ENCODE assay signal across 16 mouse cellular contexts in the genomic region with DNA sequence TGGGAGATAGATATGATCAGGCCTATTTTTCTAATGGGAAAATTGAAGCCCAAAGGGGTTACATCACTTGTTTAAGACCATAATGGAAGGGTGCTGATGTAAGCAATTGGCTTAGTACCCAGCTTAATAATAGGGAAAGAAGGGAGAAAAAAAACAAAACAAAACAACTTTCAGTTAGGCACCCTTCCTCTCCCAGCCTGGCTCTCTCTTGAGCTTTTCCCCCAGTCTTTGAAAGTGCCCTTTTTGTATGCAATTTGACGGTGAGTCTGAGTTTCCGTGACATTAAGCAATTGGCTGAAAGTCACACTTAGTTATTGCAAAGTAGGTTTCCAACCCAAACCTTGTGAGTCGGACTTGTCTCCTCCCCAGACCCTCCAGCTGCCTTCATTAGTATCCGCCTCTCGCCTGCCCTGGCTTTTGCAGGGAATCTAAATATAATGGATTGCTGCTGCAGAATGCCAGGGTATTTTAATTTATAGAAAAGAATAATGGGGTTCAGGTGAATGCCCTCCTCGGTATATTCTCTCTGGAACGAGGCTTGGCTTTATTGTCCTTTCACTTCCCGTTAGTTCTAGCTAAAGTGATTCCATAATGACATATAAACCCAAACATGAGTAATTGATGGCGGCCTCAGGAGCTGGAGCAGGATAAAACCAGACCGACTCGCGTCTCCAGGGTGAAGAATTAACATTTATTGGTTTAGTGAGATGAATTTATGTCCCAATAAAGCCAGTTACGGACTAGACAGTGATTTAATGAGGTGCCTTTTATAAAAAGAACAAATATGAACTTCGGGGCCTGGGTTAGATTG. TPM values are rescaled to one million over a fixed set of nuclear protein-coding genes. Genes with fewer than 3 reads are reported as not detected.
DNase-seq lines count a peak whose midpoint lies in the region; ATAC-seq and TF ChIP-seq lines count a peak whose summit lies in the region.
"Had no signal": no experiment of that assay in that cellular context is flagged by ENCODE, and none has a peak within 500 bp of the region (broad histone marks: within the 10 kb centered on the region; RNA-seq: fewer than 3 reads in every experiment).

No protein-coding gene starts in this region.

- H3K27me3 ChIP-seq in intestine, embryonic 15.5 days (replicated peaks) = no peaks in the 10 kb centered on the region
- H3K27me3 ChIP-seq in intestine, postnatal 0 days (replicated peaks; ENCODE audit: control insufficient read depth, insufficient read depth, low read length) = no peaks in the 10 kb centered on the region
- H3K27me3 ChIP-seq in hindbrain, embryonic 14.5 days (ENCODE audit: control insufficient read depth, insufficient read depth, low read length) = no peaks in the 10 kb centered on the region
- H3K27me3 ChIP-seq: heart, embryonic 15.5 days; megakaryocyte, embryonic 14.5 days had no signal

- peak; percentile 84 for ATAC-seq in intestine, embryonic 15.5 days
- ATAC-seq in intestine, postnatal 0 days = no peak
- no peak for ATAC-seq in hindbrain, embryonic 14.5 days (ENCODE audit: low FRiP score)
- ATAC-seq: lung, postnatal 0 days had no signal

- H3K27ac ChIP-seq in intestine, embryonic 15.5 days = no peak overlapping the region
- no peak overlapping the region for H3K27ac ChIP-seq in intestine, postnatal 0 days (ENCODE audit: low read depth, low read length)
- H3K27ac ChIP-seq in hindbrain, embryonic 14.5 days = no peak overlapping the region
- H3K27ac ChIP-seq: embryonic facial prominence, embryonic 10.5 days; heart, embryonic 15.5 days; liver, embryonic 14.5 days had no signal

- peak; percentile 63 for DNase-seq in forelimb bud, embryonic 11.5 days (ENCODE audit: low read depth, low spot score)
- peak; percentile 29 for DNase-seq in hindbrain, embryonic 14.5 days (ENCODE audit: low spot score)
- peak; percentile 51 for DNase-seq in mesoderm, embryonic 11.5 days (ENCODE audit: low read depth, low spot score)
- DNase-seq in frontal cortex, postnatal 25 days (ENCODE audit: low spot score in 2 of 2) = no peak
- no peak for DNase-seq in adrenal gland, adult 2 months

- H3K9me3 ChIP-seq in intestine, embryonic 15.5 days = no peaks in the 10 kb centered on the region
- no peaks in the 10 kb centered on the region for H3K9me3 ChIP-seq in intestine, postnatal 0 days (ENCODE audit: control insufficient read depth)
- peaks cover 5% of the 10 kb centered on the region; the same call in 1 of the 2 replicates for H3K9me3 ChIP-seq in hindbrain, embryonic 14.5 days (ENCODE audit: control insufficient read depth, low read length)
- H3K9me3 ChIP-seq: embryonic facial prominence, embryonic 10.5 days; heart, embryonic 15.5 days had no signal

- TF ChIP-seq CTCF in intestine, postnatal 0 days (IDR thresholded peaks at IDR 0.05; ENCODE audit: low read depth) = no peak

- H3K9ac ChIP-seq in intestine, embryonic 15.5 days = no peak overlapping the region
- H3K9ac ChIP-seq in intestine, postnatal 0 days (ENCODE audit: low read depth, low read length) = no peak overlapping the region
- H3K9ac ChIP-seq in hindbrain, embryonic 14.5 days = no peak overlapping the region
- H3K9ac ChIP-seq: heart, embryonic 15.5 days; liver, embryonic 14.5 days had no signal

- H3K4me3 ChIP-seq in intestine, embryonic 15.5 days (replicated peaks) = no peak overlapping the region
- H3K4me3 ChIP-seq in intestine, postnatal 0 days (ENCODE audit: low read depth, low read length) = no peak overlapping the region
- H3K4me3 ChIP-seq in hindbrain, embryonic 14.5 days (replicated peaks; ENCODE audit: low read length) = no peak overlapping the region
- H3K4me3 ChIP-seq: embryonic facial prominence, embryonic 10.5 days; erythroblast, embryonic 14.5 days; heart, embryonic 15.5 days; myocyte had no signal

- H3K4me2 ChIP-seq in intestine, embryonic 15.5 days (replicated peaks) = no peak overlapping the region
- H3K4me2 ChIP-seq in intestine, postnatal 0 days (replicated peaks; ENCODE audit: low read depth) = no peak overlapping the region; the same call in 1 of the 2 replicates
- no peak overlapping the region for H3K4me2 ChIP-seq in hindbrain, embryonic 14.5 days (replicated peaks)
- H3K4me2 ChIP-seq: heart, embryonic 15.5 days had no signal

- H3K4me1 ChIP-seq in intestine, embryonic 15.5 days (replicated peaks) = no peaks in the 10 kb centered on the region
- no peaks in the 10 kb centered on the region for H3K4me1 ChIP-seq in intestine, postnatal 0 days (replicated peaks; ENCODE audit: control insufficient read depth, insufficient read depth, low read length)
- H3K4me1 ChIP-seq in hindbrain, embryonic 14.5 days (replicated peaks; ENCODE audit: control insufficient read depth, insufficient read depth, low read length) = 0 out of 2 replicates have a peak, but pooled peaks cover 3% of the 10 kb centered on the region
- H3K4me1 ChIP-seq: embryonic facial prominence, embryonic 10.5 days; heart, embryonic 15.5 days; megakaryocyte, embryonic 14.5 days had no signal

- 36% methylated on average over 14 of the region's 14 CpGs for WGBS in intestine, embryonic 15.5 days
- 28% methylated on average over 14 of the region's 14 CpGs for WGBS in intestine, postnatal 0 days
- WGBS in hindbrain, embryonic 14.5 days = 35% methylated on average over 14 of the region's 14 CpGs

- no peaks in the 10 kb centered on the region for H3K36me3 ChIP-seq in intestine, embryonic 15.5 days
- H3K36me3 ChIP-seq in intestine, postnatal 0 days (ENCODE audit: control insufficient read depth, insufficient read depth) = no peaks in the 10 kb centered on the region
- H3K36me3 ChIP-seq in hindbrain, embryonic 14.5 days (replicated peaks; ENCODE audit: control insufficient read depth, insufficient read depth) = no peaks in the 10 kb centered on the region
- H3K36me3 ChIP-seq: embryonic facial prominence, embryonic 10.5 days; G1E; heart, embryonic 15.5 days had no signal

RNA-seq across cellular contexts. Expression of gene Olfm4, which starts 12.7 kb away (rescaled TPM):
- 5.5 and 6.4 TPM in 2 replicates for polyA plus RNA-seq in intestine, embryonic 15.5 days (2015; fragmentation: Nextera tagmentation; extraction: Ambion mirVana)
- 38.3 and 44.0 TPM in 2 replicates for polyA plus RNA-seq in intestine, postnatal 0 days (2015; fragmentation: Nextera tagmentation; extraction: Ambion mirVana)
- polyA plus RNA-seq in hindbrain, embryonic 14.5 days (2014; fragmentation: Nextera tagmentation; extraction: Ambion mirVana) = 1.2 TPM in 2 replicates
- total RNA-seq in adrenal gland, adult 2 months (2021) = not detected
- polyA plus RNA-seq in adrenal gland, adult 2 months (2012; rRNA removed) = not detected in 2 replicates
- total RNA-seq: gastrocnemius, adult 18-20 months had no signal
- polyA plus RNA-seq: erythroblast, embryonic 14.5 days; G1E; myocyte had no signal

Comparison
In these comparisons a context has a peak if more than half of its experiments do, and no peak if none do; other contexts are left out.
1. DNase-seq: peak in forelimb bud, embryonic 11.5 days (single experiment), hindbrain, embryonic 14.5 days (single experiment) and mesoderm, embryonic 11.5 days (single experiment); none in frontal cortex, postnatal 25 days (0 of 2) and adrenal gland, adult 2 months (single experiment).